Mouse (Mus musculus): ENCODE data around the gene Dtx1. TPM values are rescaled to one million over a fixed set of nuclear protein-coding genes. Genes with fewer than 3 reads are reported as not detected.

Gene Dtx1
- total and polyA plus RNA-seq, 3 experiments = 0.12 to 0.63 TPM; not detected in 1

- no peaks in the 10 kb centered on the region for H3K79me2 ChIP-seq (ENCODE audit: control insufficient read depth, insufficient read depth, low read length, poor library complexity)
- peaks cover 0 to 13% of the 10 kb centered on the region in 2 experiments; a peak in 2 of 4 replicates for H3K4me1 ChIP-seq (ENCODE audit: control insufficient read depth in 1 of 2, insufficient read depth in 2 of 2, low read length in 2 of 2)
- H3K4me3 ChIP-seq (ENCODE audit: control insufficient read depth in 1 of 2, insufficient read depth in 1 of 2, low read depth in 2 of 2, low read length in 2 of 2) = no peak overlapping the region
- no peak overlapping the region for H3K27ac ChIP-seq (ENCODE audit: control insufficient read depth, low read depth, low read length)
- H3K36me3 ChIP-seq (ENCODE audit: control insufficient read depth in 1 of 2, insufficient read depth in 2 of 2, low read length in 2 of 2) = peaks cover 0 to 6% of the 10 kb centered on the region in 2 experiments; a peak in 2 of 4 replicates
- TF ChIP-seq POLR2AphosphoS5 (IDR thresholded peaks at IDR 0.05; ENCODE audit: borderline replicate concordance, low read depth, low read length) (0 out of 2 replicates have a peak, but pooled peaks have one; percentile 86), ZKSCAN1 (IDR thresholded peaks at IDR 0.05; ENCODE audit: low read depth, low read length) (no peak)
- no peaks in the 10 kb centered on the region for H3K9me3 ChIP-seq (replicated peaks; ENCODE audit: insufficient read depth, low read length)
- no peak overlapping the region for H3K9ac ChIP-seq (ENCODE audit: control insufficient read depth, low read depth, low read length, poor library complexity, severe bottlenecking)
- H3K27me3 ChIP-seq (ENCODE audit: control insufficient read depth in 1 of 2, insufficient read depth in 2 of 2, low read length in 2 of 2) = no peaks in the 10 kb centered on the region; a peak in 2 of 4 replicates
- no peak for DNase-seq (ENCODE audit: low read depth, low spot score)
Measured at GRCm38 (mm10) chr5:120640094-120640493, 71.6 kb downstream of the Dtx1 start.

DNA sequence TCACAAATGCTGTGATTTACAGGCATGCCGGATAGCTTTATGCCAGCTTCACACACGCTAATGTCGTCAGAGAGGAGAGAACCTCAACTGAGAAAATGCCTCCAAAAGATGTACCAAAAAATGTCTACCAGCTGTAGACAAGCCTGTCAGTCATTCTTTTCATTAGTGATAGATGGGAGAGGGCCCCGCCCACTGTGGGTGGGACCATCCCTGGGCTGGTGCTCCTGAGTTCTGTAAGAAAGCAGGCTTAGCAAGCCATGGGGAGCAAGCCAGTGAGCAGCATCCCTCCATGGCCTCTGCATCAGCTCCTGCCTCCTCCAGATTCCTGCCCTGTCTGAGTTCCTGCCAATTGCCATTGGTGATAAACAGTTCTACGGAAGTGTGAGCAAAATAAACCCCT, 76.1 kb downstream of the Dtx1 start:
- H3K4me3 ChIP-seq (ENCODE audit: control insufficient read depth in 1 of 2, insufficient read depth in 1 of 2, low read depth in 2 of 2, low read length in 2 of 2) = no peak overlapping the region
- H3K9me3 ChIP-seq (replicated peaks; ENCODE audit: insufficient read depth, low read length) = no peaks in the 10 kb centered on the region
- no peak overlapping the region for H3K27ac ChIP-seq (ENCODE audit: control insufficient read depth, low read depth, low read length)
- H3K79me2 ChIP-seq (ENCODE audit: control insufficient read depth, insufficient read depth, low read length, poor library complexity) = no peaks in the 10 kb centered on the region
- no peak for TF ChIP-seq CHD1 (IDR thresholded peaks at IDR 0.05; ENCODE audit: low read depth, low read length)
- no peak for TF ChIP-seq TCF12 (IDR thresholded peaks at IDR 0.05; ENCODE audit: low read depth, low read length)
- no peak for TF ChIP-seq MAX (IDR thresholded peaks at IDR 0.05; ENCODE audit: low read length)
- no peak for TF ChIP-seq GABPA (IDR thresholded peaks at IDR 0.05; ENCODE audit: low read depth, low read length)
- TF ChIP-seq USF2 (IDR thresholded peaks at IDR 0.05; ENCODE audit: borderline replicate concordance in 1 of 2, insufficient read depth in 1 of 2, low read depth in 1 of 2, low read length in 2 of 2) = no peak
- no peak for TF ChIP-seq JUND (IDR thresholded peaks at IDR 0.05; ENCODE audit: low read depth, low read length)
- no peak for TF ChIP-seq KAT2A (conservative IDR thresholded peaks at IDR 0.05; ENCODE audit: low read depth, low read length)
- no peak for DNase-seq (ENCODE audit: low read depth, low spot score)
- H3K36me3 ChIP-seq (ENCODE audit: control insufficient read depth in 1 of 2, insufficient read depth in 2 of 2, low read length in 2 of 2) = no peaks in the 10 kb centered on the region
- H3K27me3 ChIP-seq (ENCODE audit: control insufficient read depth in 1 of 2, insufficient read depth in 2 of 2, low read length in 2 of 2) = no peaks in the 10 kb centered on the region; a peak in 1 of 4 replicates
- no peaks in the 10 kb centered on the region for H3K4me1 ChIP-seq (ENCODE audit: control insufficient read depth in 1 of 2, insufficient read depth in 2 of 2, low read length in 2 of 2)
- no peak overlapping the region for H3K9ac ChIP-seq (ENCODE audit: control insufficient read depth, low read depth, low read length, poor library complexity, severe bottlenecking)

- TF ChIP-seq CHD1 (IDR thresholded peaks at IDR 0.05; ENCODE audit: low read depth, low read length) (no peak), JUND (IDR thresholded peaks at IDR 0.05; ENCODE audit: low read depth, low read length) (no peak), MXI1 (IDR thresholded peaks at IDR 0.05; ENCODE audit: low read depth, low read length) (no peak), ZMIZ1 (IDR thresholded peaks at IDR 0.05; ENCODE audit: low read depth, low read length) (no peak), MAZ (IDR thresholded peaks at IDR 0.05; ENCODE audit: low read depth, low read length) (no peak), POLR2AphosphoS2 (IDR thresholded peaks at IDR 0.05; ENCODE audit: low read length) (no peak)
- no peaks in the 10 kb centered on the region for H3K79me2 ChIP-seq (ENCODE audit: control insufficient read depth, insufficient read depth, low read length, poor library complexity)
- no peak overlapping the region for H3K4me3 ChIP-seq (ENCODE audit: control insufficient read depth in 1 of 2, insufficient read depth in 1 of 2, low read depth in 2 of 2, low read length in 2 of 2)
- no peak for DNase-seq (ENCODE audit: low read depth, low spot score)
- no peaks in the 10 kb centered on the region for H3K4me1 ChIP-seq (ENCODE audit: control insufficient read depth in 1 of 2, insufficient read depth in 2 of 2, low read length in 2 of 2)
- H3K9me3 ChIP-seq (replicated peaks; ENCODE audit: insufficient read depth, low read length) = no peaks in the 10 kb centered on the region
- H3K27me3 ChIP-seq (ENCODE audit: control insufficient read depth in 1 of 2, insufficient read depth in 2 of 2, low read length in 2 of 2) = no peaks in the 10 kb centered on the region; a peak in 1 of 4 replicates
- H3K36me3 ChIP-seq (ENCODE audit: control insufficient read depth in 1 of 2, insufficient read depth in 2 of 2, low read length in 2 of 2) = no peaks in the 10 kb centered on the region
- H3K9ac ChIP-seq (ENCODE audit: control insufficient read depth, low read depth, low read length, poor library complexity, severe bottlenecking) = no peak overlapping the region
- H3K27ac ChIP-seq (ENCODE audit: control insufficient read depth, low read depth, low read length) = no peak overlapping the region
Measured at GRCm38 (mm10) chr5:120634860-120635259, 76.9 kb downstream of the Dtx1 start.

Measured in MEL (cell line).